Mouse (Mus musculus) forebrain, embryonic 13.5 days (tissue): Measurements from ENCODE around the gene Tacc3. TPM values are rescaled to one million over a fixed set of nuclear protein-coding genes. Genes with fewer than 3 reads are reported as not detected.
A peak's percentile ranks its signal among the peaks of the same experiment; 100 is the strongest.

Experiments used
- ATAC-seq: fragments of 200-750 bp; cut with Nextera tagmentation; 2 replicates; pipeline ENCODE4 v1.8.0; 2017
- H3K27ac ChIP-seq: fragments of 300-500 bp; sonication (generic); 2 replicates; pipeline ENCODE4 v1.5.1; 2015; ENCODE audit warnings: inconsistent platforms, mild to moderate bottlenecking, moderate library complexity
- H3K27me3 ChIP-seq: fragments of 300-500 bp; sonication (generic); 2 replicates; pipeline ENCODE4 v1.6.1; 2015; ENCODE audit warnings: mild to moderate bottlenecking, inconsistent platforms
- H3K36me3 ChIP-seq: fragments of 300-500 bp; sonication (generic); 2 replicates; pipeline ENCODE4 v1.6.1; 2015; ENCODE audit warnings: mild to moderate bottlenecking, inconsistent platforms; ENCODE audit not compliant: poor library complexity, severe bottlenecking
- H3K4me1 ChIP-seq: fragments of 300-500 bp; sonication (generic); 2 replicates; pipeline ENCODE4 v1.6.1; 2015; ENCODE audit warnings: inconsistent platforms
- H3K4me2 ChIP-seq: fragments of 300-500 bp; sonication (generic); 2 replicates; pipeline ENCODE4 v1.6.1; 2015; ENCODE audit warnings: inconsistent platforms, mild to moderate bottlenecking, moderate library complexity
- H3K4me3 ChIP-seq: fragments of 300-500 bp; sonication (generic); 2 replicates; pipeline ENCODE4 v1.5.1; 2015; ENCODE audit warnings: mild to moderate bottlenecking, inconsistent platforms
- H3K9ac ChIP-seq: fragments of 300-500 bp; sonication (generic); 2 replicates; pipeline ENCODE4 v1.6.1; 2015; ENCODE audit warnings: mild to moderate bottlenecking, inconsistent platforms
- H3K9me3 ChIP-seq: fragments of 300-500 bp; sonication (generic); replicated peaks from 2 replicates; pipeline ENCODE4 v1.6.1; 2016; ENCODE audit warnings: inconsistent platforms
- WGBS: fragments of 180-500 bp; shearing (Covaris S2); methylation state at CpG from one replicate; pipeline ENCODE4 v1.1.7; 2015; 5-methylcytosine and 5-hydroxymethylcytosine counted together
- polyA plus RNA-seq: library from polyadenylated mRNA; unstranded; fragments of >200 nt; fragmentation: Nextera tagmentation; extraction: Ambion mirVana; gene quantifications from 2 replicates; pipeline ENCODE4 v1.2.1, GENCODE M21; 2015

The Tacc3 gene
- polyA plus RNA-seq, 1 experiment from 2014 or later, result 189 TPM

DNA sequence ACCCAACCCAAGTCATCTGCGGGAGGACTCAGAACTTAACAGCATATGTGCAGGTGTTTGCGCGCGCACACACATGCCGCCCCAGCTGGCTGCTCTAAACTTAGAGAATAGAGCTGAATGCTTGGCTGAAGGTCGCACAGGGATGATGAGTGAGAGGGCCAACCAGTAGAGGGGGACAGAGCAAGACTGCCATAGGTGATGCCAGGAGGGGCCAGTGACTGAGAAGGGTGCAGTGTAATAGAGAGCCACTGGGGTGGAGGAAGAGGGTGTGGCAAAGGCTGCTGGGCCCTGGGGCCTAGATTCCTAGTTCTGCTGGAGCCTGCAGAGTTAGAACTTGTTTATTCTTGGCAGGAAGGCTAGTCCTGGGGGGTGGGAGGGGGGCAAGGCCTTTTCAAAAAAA is 58.5 kb downstream of the Tacc3 start:
- Histone ChIP-seq H3K4me1 (peaks cover 12% of the 10 kb centered on the region), H3K9me3 (no peaks in the 10 kb centered on the region), H3K4me3 (no peak overlapping the region), H3K36me3 (no peaks in the 10 kb centered on the region), H3K27me3 (peaks cover 19% of the 10 kb centered on the region), H3K27ac (no peak overlapping the region), H3K9ac (no peak overlapping the region), H3K4me2 (no peak overlapping the region)
- 80% methylated on average over 6 of the region's 6 CpGs for WGBS
- ATAC-seq, result no peak

DNA sequence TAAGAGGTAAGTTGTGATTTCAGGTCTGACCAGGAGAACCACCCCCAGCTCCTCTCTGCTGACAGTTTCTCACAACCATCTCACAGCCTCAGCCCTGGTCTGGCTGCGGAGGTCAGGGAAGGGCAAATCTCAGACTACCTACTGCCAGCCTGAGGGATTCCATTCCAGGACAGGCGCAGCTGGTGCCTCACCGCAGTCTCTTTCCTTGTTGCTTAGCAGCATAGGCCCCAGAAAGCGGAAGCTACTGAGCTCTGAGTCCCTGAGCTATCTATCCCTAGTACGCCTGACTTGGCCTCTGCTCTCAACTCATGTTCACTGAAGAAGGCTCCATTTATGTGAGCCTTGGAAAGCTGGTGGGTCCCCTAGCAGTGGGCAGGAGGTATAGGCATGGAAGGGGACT is 60.5 kb downstream of the Tacc3 start:
- Histone ChIP-seq H3K4me1 (peaks cover 21% of the 10 kb centered on the region), H3K36me3 (no peaks in the 10 kb centered on the region), H3K4me3 (no peak overlapping the region), H3K9ac (no peak overlapping the region), H3K27ac (no peak overlapping the region), H3K4me2 (no peak overlapping the region), H3K27me3 (peaks cover 19% of the 10 kb centered on the region), H3K9me3 (no peaks in the 10 kb centered on the region)
- ATAC-seq, result no peak
- 80% methylated on average over 5 of the region's 5 CpGs for WGBS

DNA sequence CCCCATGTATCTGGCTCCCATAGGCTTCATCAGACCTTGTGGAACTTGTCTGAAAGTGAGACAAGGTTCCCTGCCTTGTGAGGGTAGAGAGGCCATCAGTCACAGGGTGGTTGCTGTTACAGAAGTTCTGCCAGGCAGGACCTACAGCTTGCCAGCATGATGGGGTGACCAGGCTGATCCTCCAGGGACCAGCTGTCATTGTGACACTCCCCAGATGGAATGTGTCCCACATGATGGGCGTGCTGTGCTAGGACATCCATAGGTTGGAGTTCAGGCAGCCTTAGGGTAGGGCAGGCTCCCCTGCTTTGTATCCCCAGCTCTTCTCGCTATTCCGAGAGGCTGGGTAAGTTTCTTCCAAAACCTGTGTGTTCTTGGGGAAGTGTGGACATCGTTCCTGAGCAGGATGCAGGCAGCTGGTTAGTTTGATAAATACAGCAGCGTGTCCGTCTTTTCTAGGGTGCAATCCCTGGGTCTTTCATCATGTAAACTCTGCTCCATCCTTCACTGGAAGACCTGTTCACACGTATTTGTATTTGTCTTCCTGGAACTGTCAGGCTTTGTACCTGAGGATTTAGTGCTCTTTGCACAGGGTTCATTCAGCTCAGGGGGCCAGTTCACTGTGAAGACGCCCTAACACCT is 63.0 kb downstream of the Tacc3 start:
- no peak for ATAC-seq
- H3K4me3 ChIP-seq, result peak overlapping the region; percentile 62
- H3K27me3 ChIP-seq, result peaks cover 35% of the 10 kb centered on the region
- peaks cover 10% of the 10 kb centered on the region; the same call in 1 of the 2 replicates for H3K36me3 ChIP-seq
- 13% methylated on average over 8 of the region's 8 CpGs for WGBS
- H3K4me1 ChIP-seq, result peaks cover 46% of the 10 kb centered on the region
- peak overlapping the region; percentile 89 for H3K9ac ChIP-seq
- H3K27ac ChIP-seq, result peak overlapping the region; percentile 44
- H3K9me3 ChIP-seq, result no peaks in the 10 kb centered on the region
- peak overlapping the region; percentile 84 for H3K4me2 ChIP-seq

DNA sequence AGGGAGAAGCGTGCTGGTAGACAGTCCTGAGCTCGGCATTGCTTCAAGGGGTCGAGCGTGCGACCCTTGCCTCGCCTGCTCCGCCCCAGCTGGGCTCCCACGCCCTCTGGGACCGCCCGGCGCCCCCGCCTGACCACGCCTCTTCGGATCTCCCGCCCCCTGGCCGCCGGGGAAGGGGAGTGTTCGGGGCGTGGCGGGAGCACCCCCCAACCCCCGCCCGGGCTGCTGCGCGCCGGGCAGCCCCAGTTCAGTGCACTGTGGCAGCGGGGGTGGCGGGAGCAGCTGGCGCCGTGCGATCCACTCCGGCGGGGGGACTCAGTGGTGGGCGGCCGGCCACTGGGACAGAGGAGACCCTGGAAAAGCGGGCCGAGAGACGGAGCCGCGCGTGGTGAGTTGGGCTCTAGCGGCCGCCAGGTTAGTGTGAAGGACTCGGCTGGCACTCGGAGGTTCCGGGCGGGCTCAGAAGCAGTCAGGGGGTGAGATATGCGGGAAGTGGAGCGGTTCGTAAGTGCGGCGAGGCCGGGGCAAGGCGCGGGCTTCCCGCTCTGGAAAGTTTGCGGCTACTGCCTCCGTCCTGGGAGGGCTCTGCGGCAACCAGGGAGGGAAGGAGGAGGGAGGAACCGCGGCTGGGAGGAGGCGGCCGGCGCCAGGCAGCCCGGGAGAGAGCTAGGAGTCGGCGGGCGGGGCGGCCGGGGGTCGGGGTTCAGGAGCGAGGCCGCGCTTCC is 63.8 kb downstream of the Tacc3 start, which contains the start of gene Fgfr3:
TSS of gene Fgfr3 (plus strand) at position 134 of the 725 bp plus-strand sequence.
- peaks cover 54% of the 10 kb centered on the region for H3K4me1 ChIP-seq
- H3K4me2 ChIP-seq, result peak within 1 kb of the TSS; percentile 84
- H3K36me3 ChIP-seq, result peaks cover 10% of the 10 kb centered on the region
- peak; percentile 77 for ATAC-seq
- peak within 1 kb of the TSS; percentile 91 for H3K27ac ChIP-seq
- no peaks in the 10 kb centered on the region for H3K9me3 ChIP-seq
- peak within 1 kb of the TSS; percentile 62 for H3K4me3 ChIP-seq
- peak within 1 kb of the TSS; percentile 89 for H3K9ac ChIP-seq
- peaks cover 39% of the 10 kb centered on the region for H3K27me3 ChIP-seq
- WGBS, result under 1% methylated on average over 70 of the region's 73 CpGs

DNA sequence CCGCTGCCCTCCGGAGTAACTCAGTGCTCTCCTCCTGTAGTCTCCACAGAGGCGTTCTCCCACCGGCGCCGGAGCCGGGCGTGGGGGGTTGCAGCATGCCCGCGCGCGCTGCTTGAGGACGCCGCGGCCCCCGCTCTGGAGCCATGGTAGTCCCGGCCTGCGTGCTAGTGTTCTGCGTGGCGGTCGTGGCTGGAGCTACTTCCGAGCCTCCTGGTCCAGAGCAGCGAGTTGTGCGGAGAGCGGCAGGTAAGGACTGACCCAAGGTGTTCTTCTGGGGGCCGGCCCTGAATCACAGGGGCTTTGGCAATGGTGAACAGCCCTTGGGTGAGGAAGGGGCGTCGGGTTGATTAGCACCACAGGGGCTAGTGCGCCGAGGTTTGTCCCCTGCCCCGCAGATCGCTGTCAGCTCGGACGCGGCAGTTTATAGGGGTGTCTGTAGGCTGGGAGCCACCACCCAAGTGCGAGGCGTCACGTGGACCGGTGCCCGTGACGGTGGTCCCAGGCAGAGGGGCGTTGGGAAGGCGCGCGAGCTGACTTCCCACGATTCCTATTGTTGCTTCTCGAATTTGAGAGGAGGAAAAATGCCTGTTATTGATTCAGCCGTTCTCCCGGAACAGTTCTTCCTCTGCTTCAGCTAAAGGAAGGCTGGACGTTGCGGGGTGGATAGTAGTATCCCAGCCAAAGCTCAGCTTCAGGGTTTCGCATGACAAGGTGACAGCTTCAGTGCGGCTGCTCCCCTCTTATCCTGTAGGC is 64.5 kb downstream of the Tacc3 start:
- Histone ChIP-seq H3K27me3 (peaks cover 41% of the 10 kb centered on the region), H3K9ac (peak overlapping the region; percentile 89), H3K4me1 (peaks cover 61% of the 10 kb centered on the region), H3K9me3 (no peaks in the 10 kb centered on the region), H3K36me3 (peaks cover 13% of the 10 kb centered on the region), H3K27ac (peak overlapping the region; percentile 91), H3K4me3 (peak overlapping the region; percentile 62), H3K4me2 (peak overlapping the region; percentile 84)
- WGBS, result under 1% methylated on average over 53 of the region's 53 CpGs
- peak; percentile 17; the same call in 1 of the 2 replicates for ATAC-seq

DNA sequence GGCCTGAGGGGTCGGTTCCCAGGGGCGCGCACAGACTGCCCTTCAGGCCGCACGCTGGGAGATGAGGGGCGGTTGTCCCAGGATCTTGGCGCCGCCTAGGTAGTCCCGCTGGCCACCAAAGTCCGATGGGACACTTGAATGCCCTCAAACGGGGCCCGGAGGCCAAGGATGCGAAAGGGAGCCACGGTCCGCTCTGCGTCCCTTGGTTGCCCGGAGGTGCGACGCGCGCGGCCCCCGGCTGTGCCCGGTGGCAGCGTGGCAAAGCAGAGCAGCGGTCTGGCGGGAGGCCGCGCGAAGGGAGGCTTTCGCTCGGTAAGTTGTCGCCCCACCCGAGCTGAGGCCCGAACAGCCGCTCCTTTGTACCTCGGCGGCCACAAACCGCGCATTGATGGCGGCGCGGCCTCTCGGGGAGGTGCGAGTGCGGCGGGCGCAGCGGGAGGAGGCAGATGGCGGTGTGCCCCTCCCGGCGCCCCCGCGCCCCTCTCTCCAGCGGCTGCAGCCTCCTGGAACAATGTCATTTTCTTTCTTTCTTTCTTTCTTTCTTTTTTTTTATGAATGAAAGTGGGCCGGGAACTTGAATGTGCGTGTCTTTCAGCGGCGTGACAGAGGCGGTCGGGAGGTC is 65.2 kb downstream of the Tacc3 start:
- Histone ChIP-seq H3K4me3 (peak overlapping the region; percentile 62), H3K9ac (peak overlapping the region; percentile 89), H3K4me1 (peaks cover 67% of the 10 kb centered on the region), H3K4me2 (peak overlapping the region; percentile 84), H3K36me3 (peaks cover 20% of the 10 kb centered on the region), H3K27me3 (peaks cover 44% of the 10 kb centered on the region), H3K27ac (peak overlapping the region; percentile 91), H3K9me3 (no peaks in the 10 kb centered on the region)
- ATAC-seq, result peak; percentile 17
- WGBS, result under 1% methylated on average over 60 of the region's 61 CpGs

DNA sequence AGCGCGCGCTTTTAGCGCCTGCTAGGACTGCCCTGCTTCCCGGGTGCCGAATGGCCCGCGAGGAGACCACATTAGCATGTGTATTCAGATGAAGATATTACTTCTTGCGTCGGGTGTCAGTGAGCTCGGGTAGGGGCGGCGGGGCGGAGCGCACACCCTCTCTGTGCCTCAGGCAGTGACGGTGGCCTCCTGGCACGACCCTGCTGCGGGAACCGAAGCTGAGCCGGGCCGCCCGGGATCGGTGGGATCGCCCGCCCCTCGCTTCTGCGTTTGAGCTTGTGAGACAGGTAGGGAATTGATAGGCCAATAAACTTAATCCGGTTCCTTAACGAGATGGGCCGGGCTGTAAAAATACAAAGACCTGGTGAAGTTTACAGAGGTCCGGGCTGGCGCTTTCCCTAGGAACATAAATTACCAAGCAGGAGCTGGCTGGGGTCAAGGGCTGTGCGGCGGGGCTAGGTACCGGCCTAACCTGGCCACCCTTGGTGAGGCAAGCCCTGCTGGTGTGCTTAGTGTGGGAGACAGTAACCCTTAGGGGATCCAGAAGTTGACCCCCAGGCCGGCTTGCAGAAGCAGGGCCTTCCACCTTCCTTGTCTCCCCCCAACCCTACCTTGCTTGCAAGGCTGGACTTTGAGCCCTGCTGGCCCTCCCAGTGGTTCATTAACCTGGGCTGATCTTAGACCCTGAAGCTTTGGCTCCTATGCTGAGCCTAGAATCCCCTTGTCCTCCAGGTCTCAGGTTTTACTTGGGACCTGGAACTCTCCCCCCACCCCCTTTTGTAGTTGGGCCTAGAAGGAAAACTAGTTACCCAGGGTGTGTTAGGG is 65.9 kb downstream of the Tacc3 start:
- Histone ChIP-seq H3K4me1 (peaks cover 71% of the 10 kb centered on the region), H3K4me2 (peak overlapping the region; percentile 84), H3K9me3 (no peaks in the 10 kb centered on the region), H3K27me3 (peaks cover 38% of the 10 kb centered on the region), H3K9ac (peak overlapping the region; percentile 89), H3K4me3 (peak overlapping the region; percentile 62), H3K27ac (peak overlapping the region; percentile 91), H3K36me3 (peaks cover 27% of the 10 kb centered on the region)
- WGBS, result 2% methylated on average over 36 of the region's 36 CpGs
- ATAC-seq, result peak; percentile 65

DNA sequence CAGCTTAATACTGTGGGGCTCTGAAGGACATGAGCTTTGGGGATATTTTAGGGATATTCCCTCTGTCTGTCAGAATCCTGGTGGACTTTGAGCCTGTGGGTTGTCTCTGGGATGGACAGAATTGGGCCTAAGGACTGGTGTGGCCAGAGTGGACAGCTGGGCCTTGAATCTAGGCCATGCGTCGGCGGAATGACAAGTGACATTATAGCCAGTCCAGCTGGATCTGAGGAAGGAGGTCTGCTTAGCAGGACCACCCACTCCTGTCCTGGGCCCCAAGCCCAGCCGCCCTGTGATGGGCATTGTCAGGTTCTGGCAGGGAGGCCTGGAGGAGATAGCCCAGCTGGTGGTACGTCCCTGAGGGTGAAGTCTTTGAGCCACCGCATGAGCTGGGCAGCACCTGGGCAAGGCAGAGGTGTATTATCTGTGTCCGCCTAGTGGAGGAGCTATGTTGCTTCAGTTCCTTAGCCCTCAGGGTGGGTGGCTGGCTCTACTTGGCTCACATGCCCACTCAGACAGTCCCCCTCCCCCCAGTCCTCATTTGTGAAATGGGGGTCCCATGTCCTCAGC is 68.2 kb downstream of the Tacc3 start:
- Histone ChIP-seq H3K9me3 (no peaks in the 10 kb centered on the region), H3K4me2 (peak overlapping the region; percentile 84), H3K4me1 (peaks cover 79% of the 10 kb centered on the region), H3K4me3 (peak overlapping the region; percentile 62), H3K27ac (peak overlapping the region; percentile 61), H3K9ac (peak overlapping the region; percentile 89), H3K27me3 (peaks cover 28% of the 10 kb centered on the region; the same call in 1 of the 2 replicates), H3K36me3 (peaks cover 49% of the 10 kb centered on the region)
- ATAC-seq, result no peak
- 46% methylated on average over 7 of the region's 7 CpGs for WGBS

DNA sequence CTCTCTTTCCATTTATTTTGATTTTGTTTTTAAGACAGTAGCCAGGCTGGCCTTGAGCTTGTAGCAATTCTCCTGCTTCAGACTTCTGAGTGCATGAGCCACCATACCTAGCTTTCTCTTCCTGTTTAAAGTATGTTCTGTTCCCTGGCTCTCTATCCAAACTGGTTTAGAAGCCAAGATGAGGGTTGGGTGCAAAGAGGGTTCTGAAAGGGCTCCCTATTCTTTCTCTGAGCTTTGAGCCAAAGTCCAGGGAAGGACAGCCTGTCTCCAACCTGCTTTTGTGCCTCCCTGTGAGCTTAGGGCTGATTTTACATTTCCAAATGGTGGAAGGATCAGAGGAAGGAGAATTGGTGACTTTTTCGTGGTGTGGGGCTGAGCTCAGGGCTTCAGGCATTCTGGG is 69.0 kb downstream of the Tacc3 start:
- H3K9ac ChIP-seq, result peak overlapping the region; percentile 89
- H3K4me1 ChIP-seq, result peaks cover 77% of the 10 kb centered on the region
- whole genome bisulfite sequencing, result 67% methylated on average over 1 of the region's 1 CpGs
- H3K27ac ChIP-seq, result peak overlapping the region; percentile 32; the same call in 1 of the 2 replicates
- peaks cover 28% of the 10 kb centered on the region; the same call in 1 of the 2 replicates for H3K27me3 ChIP-seq
- no peaks in the 10 kb centered on the region for H3K9me3 ChIP-seq
- peak overlapping the region; percentile 84 for H3K4me2 ChIP-seq
- no peak for ATAC-seq
- peaks cover 57% of the 10 kb centered on the region for H3K36me3 ChIP-seq
- H3K4me3 ChIP-seq, result peak overlapping the region; percentile 62
